Mouse (Mus musculus) forebrain, embryonic 13.5 days (tissue): ENCODE results near the gene Cntd1. TPM values are rescaled to one million over a fixed set of nuclear protein-coding genes. Genes with fewer than 3 reads are reported as not detected.
"Not testable (repeated sequence)": the region's sequence is repeated elsewhere in the genome, so short reads cannot be mapped to it uniquely, and the experiment has no call there.

Experiments used
- ATAC-seq: fragments of 200-750 bp; cut with Nextera tagmentation; 2 replicates; pipeline ENCODE4 v1.8.0; 2017
- H3K27ac ChIP-seq: fragments of 300-500 bp; sonication (generic); 2 replicates; pipeline ENCODE4 v1.5.1; 2015; ENCODE audit warnings: inconsistent platforms, mild to moderate bottlenecking, moderate library complexity
- H3K27me3 ChIP-seq: fragments of 300-500 bp; sonication (generic); 2 replicates; pipeline ENCODE4 v1.6.1; 2015; ENCODE audit warnings: mild to moderate bottlenecking, inconsistent platforms
- H3K36me3 ChIP-seq: fragments of 300-500 bp; sonication (generic); 2 replicates; pipeline ENCODE4 v1.6.1; 2015; ENCODE audit warnings: mild to moderate bottlenecking, inconsistent platforms; ENCODE audit not compliant: poor library complexity, severe bottlenecking
- H3K4me1 ChIP-seq: fragments of 300-500 bp; sonication (generic); 2 replicates; pipeline ENCODE4 v1.6.1; 2015; ENCODE audit warnings: inconsistent platforms
- H3K4me2 ChIP-seq: fragments of 300-500 bp; sonication (generic); 2 replicates; pipeline ENCODE4 v1.6.1; 2015; ENCODE audit warnings: inconsistent platforms, mild to moderate bottlenecking, moderate library complexity
- H3K4me3 ChIP-seq: fragments of 300-500 bp; sonication (generic); 2 replicates; pipeline ENCODE4 v1.5.1; 2015; ENCODE audit warnings: mild to moderate bottlenecking, inconsistent platforms
- H3K9ac ChIP-seq: fragments of 300-500 bp; sonication (generic); 2 replicates; pipeline ENCODE4 v1.6.1; 2015; ENCODE audit warnings: mild to moderate bottlenecking, inconsistent platforms
- H3K9me3 ChIP-seq: fragments of 300-500 bp; sonication (generic); replicated peaks from 2 replicates; pipeline ENCODE4 v1.6.1; 2016; ENCODE audit warnings: inconsistent platforms
- WGBS: fragments of 180-500 bp; shearing (Covaris S2); methylation state at CpG from one replicate; pipeline ENCODE4 v1.1.7; 2015; 5-methylcytosine and 5-hydroxymethylcytosine counted together
- polyA plus RNA-seq: library from polyadenylated mRNA; unstranded; fragments of >200 nt; fragmentation: Nextera tagmentation; extraction: Ambion mirVana; gene quantifications from 2 replicates; pipeline ENCODE4 v1.2.1, GENCODE M21; 2015

Gene Cntd1
- polyA plus RNA-seq, 1 experiment from 2014 or later, result 1.2 TPM

DNA sequence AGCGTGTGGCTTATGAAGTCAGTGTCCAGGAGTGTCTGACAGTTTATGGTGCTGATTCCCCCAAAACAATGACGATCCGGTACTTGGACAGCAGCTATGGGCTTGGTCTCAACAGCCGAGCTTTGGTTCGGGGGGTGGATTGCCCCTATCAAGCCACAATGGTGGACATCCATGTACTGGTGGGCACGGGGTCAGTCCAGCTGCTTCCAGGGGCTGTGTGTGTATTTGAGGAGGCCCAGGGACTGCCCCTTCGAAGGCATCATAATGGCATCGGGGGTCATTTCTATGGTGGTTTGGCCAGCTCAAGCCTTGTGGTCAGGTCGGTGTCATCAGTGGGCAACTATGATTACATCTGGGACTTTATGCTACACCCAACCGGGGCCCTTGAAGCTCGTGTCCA, 47.3 kb downstream of the Cntd1 start:
- Histone ChIP-seq H3K4me2 (no peak overlapping the region), H3K9ac (no peak overlapping the region), H3K9me3 (no peaks in the 10 kb centered on the region), H3K27me3 (no peaks in the 10 kb centered on the region), H3K27ac (no peak overlapping the region), H3K4me3 (no peak overlapping the region), H3K4me1 (no peaks in the 10 kb centered on the region), H3K36me3 (peaks cover 55% of the 10 kb centered on the region)
- no peak for ATAC-seq
- 86% methylated on average over 11 of the region's 11 CpGs for WGBS

DNA sequence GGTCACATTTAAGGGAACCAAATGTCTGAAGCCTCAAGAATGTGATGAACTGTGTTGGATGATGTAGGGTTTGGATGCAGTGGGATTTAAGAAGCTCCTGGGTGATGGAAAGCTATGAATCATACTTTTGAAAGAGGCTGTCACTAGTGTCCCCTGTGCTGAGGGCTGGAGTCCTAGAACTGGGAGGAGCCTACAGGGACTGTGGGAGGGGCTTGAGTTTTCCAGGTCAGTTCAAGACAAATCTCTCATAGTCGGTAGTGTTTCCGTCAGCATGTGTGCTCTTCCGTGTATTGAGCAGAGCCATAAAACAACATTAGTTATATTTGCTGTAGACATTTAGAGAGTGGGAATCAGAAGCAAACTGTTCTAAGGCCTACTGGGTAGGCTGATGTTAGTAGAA, 48.5 kb downstream of the Cntd1 start:
- Histone ChIP-seq H3K4me2 (no peak overlapping the region), H3K9me3 (no peaks in the 10 kb centered on the region), H3K9ac (no peak overlapping the region), H3K4me3 (no peak overlapping the region), H3K27me3 (no peaks in the 10 kb centered on the region), H3K36me3 (peaks cover 43% of the 10 kb centered on the region), H3K4me1 (no peaks in the 10 kb centered on the region), H3K27ac (no peak overlapping the region)
- no peak for ATAC-seq
- WGBS, result 64% methylated on average over 3 of the region's 3 CpGs

DNA sequence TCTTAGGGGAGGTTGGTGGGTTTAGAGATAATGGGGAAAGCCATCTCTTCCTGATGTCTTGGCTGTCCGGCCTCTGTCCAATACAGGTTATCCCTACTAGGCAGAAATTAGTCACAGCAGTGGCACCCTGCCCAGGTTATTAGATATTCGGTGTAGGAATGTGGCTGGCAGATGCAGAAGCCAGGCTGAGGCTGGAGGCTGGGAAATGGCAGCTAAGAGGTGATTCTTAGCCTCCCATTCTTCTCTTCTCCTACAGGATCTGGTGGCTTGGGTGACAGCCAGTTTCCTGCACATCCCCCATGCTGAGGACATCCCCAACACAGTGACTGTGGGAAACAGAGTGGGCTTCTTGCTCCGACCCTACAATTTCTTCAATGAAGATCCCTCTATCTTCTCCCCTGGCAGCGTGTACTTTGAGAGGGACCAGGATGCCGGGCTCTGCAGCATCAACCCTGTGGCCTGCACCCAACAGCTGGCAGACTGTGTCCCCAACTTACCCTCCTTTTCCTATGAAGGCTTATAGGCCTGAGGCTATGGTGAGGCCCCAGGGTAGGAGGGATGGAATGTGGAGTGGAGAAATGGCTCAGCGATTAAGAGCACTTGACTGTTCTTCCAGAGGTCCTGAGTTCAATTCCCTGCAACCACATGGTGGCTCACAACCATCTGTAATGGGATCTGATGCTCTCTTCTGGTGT, 50.3 kb downstream of the Cntd1 start:
- 87% methylated on average over 6 of the region's 6 CpGs for WGBS
- no peak overlapping the region for H3K4me2 ChIP-seq
- ATAC-seq, result no peak
- H3K4me3 ChIP-seq, result no peak overlapping the region
- peaks cover 26% of the 10 kb centered on the region for H3K36me3 ChIP-seq
- no peaks in the 10 kb centered on the region for H3K9me3 ChIP-seq
- no peaks in the 10 kb centered on the region for H3K27me3 ChIP-seq
- no peak overlapping the region for H3K27ac ChIP-seq
- H3K9ac ChIP-seq, result no peak overlapping the region; the same call in 1 of the 2 replicates
- no peaks in the 10 kb centered on the region for H3K4me1 ChIP-seq

DNA sequence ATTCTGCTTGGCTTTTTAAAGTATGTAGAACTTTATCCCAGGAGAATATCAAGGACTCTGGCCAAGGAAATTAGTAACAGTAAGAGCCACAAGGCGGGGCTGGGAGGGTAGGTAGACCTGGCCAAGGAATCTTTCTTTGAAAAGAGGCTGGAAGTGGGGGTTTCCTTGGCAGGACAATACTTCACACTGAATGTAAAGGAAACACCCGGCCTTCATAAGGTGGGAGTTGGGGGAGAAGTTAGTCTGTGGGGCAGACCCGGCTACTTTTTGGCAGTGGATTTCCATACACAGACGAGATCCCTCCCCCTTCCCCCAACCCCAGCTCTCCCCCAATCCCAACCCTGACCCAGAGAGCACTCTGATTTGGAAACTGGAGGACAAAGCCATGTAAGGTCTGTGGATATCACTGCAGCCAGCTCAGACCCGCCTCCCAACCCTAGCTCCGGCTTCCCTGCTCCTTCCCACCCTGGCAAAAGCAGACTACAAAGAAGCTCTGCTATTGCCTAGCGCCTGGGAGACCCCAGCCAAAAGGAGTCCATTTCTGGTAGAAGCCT, 51.6 kb downstream of the Cntd1 start, which contains the start of gene Aoc3:
Gene Aoc3 (plus strand): TSS at position 235 of the 554 bp plus-strand sequence.
- Histone ChIP-seq H3K4me2 (no peak within 1 kb of the TSS), H3K9me3 (no peaks in the 10 kb centered on the region), H3K36me3 (peaks cover 12% of the 10 kb centered on the region), H3K4me3 (no peak within 1 kb of the TSS), H3K4me1 (no peaks in the 10 kb centered on the region), H3K27me3 (no peaks in the 10 kb centered on the region), H3K27ac (no peak within 1 kb of the TSS), H3K9ac (no peak within 1 kb of the TSS)
- WGBS, result 81% methylated on average over 7 of the region's 7 CpGs
- no peak for ATAC-seq

DNA sequence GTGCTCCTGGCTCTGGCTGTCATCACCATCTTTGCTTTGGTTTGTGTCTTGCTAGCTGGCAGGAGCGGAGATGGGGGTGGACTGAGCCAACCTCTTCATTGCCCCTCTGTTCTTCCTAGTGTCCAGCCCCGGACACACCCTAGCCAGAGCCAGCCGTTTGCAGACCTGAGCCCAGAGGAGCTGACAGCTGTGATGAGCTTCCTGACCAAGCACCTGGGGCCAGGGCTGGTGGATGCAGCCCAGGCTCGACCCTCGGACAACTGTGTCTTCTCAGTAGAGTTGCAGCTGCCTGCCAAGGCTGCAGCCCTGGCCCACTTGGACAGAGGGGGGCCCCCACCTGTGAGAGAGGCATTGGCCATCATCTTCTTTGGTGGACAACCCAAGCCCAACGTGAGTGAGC, 52.1 kb downstream of the Cntd1 start:
- not testable (repeated sequence) for H3K4me1 ChIP-seq, ATAC-seq, H3K9ac ChIP-seq, H3K27me3 ChIP-seq, H3K4me3 ChIP-seq, H3K4me2 ChIP-seq, H3K9me3 ChIP-seq, H3K27ac ChIP-seq, H3K36me3 ChIP-seq
- WGBS, result 87% methylated on average over 6 of the region's 6 CpGs

DNA sequence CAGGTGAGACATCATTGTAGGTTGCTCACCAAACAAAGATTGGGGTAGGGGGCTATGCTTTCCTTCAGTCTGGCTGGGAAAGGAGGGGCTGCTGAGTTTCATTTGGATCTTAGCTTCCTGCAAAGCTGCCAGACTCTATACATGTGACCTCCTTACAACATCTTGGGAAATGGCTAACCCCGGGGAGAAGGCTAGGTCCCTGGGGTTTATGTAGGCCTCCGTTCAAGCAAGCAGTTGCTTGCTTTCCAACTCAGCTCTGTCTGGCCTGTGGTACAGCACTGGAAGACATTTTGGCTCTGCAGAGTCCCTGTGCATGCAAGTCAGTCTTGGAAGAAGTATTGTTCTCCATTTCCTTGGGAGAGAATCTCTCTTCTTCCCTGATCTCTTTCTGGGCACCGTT, 53.7 kb downstream of the Cntd1 start:
- Histone ChIP-seq H3K9ac (no peak overlapping the region), H3K27me3 (no peaks in the 10 kb centered on the region)
- WGBS, result 85% methylated on average over 3 of the region's 3 CpGs

DNA sequence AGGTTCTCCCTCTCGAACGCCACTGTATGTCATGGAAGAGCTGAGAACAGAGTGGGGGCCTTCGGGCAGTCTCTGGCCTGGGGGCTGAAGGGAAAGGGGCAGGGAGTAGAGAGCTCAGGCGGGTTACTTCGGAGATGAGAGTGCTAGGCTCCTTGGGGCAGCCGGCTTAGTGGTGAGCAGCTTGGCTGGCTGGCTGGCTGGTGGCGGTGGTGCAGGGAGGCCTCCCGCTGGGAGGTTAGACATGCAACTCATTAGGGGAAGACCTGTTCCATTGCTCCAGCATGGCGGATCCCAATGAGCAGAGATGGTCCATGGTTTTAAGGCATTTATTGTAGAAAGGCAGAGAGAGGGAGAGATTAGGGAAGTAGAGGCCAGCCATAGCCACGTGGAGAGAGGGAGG, 55.2 kb downstream of the Cntd1 start:
- no peaks in the 10 kb centered on the region for H3K27me3 ChIP-seq
- no peak overlapping the region for H3K4me2 ChIP-seq
- H3K4me3 ChIP-seq, result no peak overlapping the region
- H3K9me3 ChIP-seq, result no peaks in the 10 kb centered on the region
- no peak overlapping the region for H3K27ac ChIP-seq
- no peaks in the 10 kb centered on the region for H3K36me3 ChIP-seq
- ATAC-seq, result no peak
- H3K9ac ChIP-seq, result no peak overlapping the region
- H3K4me1 ChIP-seq, result peaks cover 15% of the 10 kb centered on the region
- 23% methylated on average over 10 of the region's 10 CpGs for WGBS

More for the DNA sequence above, 53.7 kb downstream of the Cntd1 start:
- H3K36me3 ChIP-seq, result no peaks in the 10 kb centered on the region
- no peak overlapping the region for H3K27ac ChIP-seq
- H3K4me1 ChIP-seq, result peaks cover 4% of the 10 kb centered on the region; the same call in 1 of the 2 replicates
- H3K4me3 ChIP-seq, result no peak overlapping the region
- no peak for ATAC-seq
- no peak overlapping the region for H3K4me2 ChIP-seq
- H3K9me3 ChIP-seq, result no peaks in the 10 kb centered on the region

DNA sequence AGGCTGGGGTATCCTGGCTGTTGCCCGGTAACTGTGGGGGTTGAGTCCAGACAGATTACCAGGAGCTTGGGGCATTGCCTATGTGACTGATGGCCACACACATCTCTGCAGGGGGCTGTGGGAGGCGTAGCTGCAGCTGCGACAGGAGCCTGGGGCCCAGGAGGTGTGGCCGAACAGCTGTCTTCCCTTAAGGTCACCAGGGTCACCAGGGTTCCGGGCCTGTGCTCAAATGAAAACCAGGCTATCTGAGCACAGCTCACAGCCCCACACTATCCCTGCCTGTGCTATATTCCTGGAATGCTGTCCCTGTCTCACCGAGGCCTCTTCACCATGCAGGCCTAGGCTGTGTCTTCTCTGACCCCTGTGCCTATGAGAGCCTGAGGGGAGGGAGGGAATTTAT, 55.7 kb downstream of the Cntd1 start:
- Histone ChIP-seq H3K4me2 (no peak overlapping the region), H3K4me3 (no peak overlapping the region), H3K36me3 (no peaks in the 10 kb centered on the region), H3K4me1 (peaks cover 15% of the 10 kb centered on the region), H3K27me3 (no peaks in the 10 kb centered on the region), H3K9me3 (no peaks in the 10 kb centered on the region), H3K9ac (no peak overlapping the region), H3K27ac (no peak overlapping the region)
- WGBS, result 15% methylated on average over 6 of the region's 6 CpGs
- no peak for ATAC-seq

DNA sequence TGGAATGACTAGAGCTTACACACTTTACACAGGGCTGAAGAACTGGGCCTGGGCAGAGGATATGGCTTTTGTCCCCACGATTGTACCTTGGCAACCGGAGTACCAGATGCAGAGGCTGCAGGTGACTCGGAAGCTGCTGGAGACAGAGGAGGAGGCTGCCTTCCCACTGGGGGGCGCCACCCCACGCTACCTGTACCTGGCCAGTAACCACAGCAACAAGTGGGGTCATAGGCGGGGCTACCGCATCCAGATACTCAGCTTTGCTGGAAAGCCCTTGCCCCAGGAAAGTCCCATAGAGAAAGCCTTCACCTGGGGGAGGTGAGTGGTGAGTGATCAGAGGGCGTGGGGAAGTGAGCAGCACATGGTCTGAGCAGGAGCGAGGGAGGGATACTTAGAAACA, 56.9 kb downstream of the Cntd1 start:
- H3K9ac ChIP-seq, result no peak overlapping the region
- ATAC-seq, result no peak
- H3K4me3 ChIP-seq, result no peak overlapping the region
- peaks cover 15% of the 10 kb centered on the region for H3K4me1 ChIP-seq
- H3K27ac ChIP-seq, result no peak overlapping the region
- H3K4me2 ChIP-seq, result no peak overlapping the region
- WGBS, result 80% methylated on average over 9 of the region's 9 CpGs
- H3K9me3 ChIP-seq, result no peaks in the 10 kb centered on the region
- H3K36me3 ChIP-seq, result no peaks in the 10 kb centered on the region
- H3K27me3 ChIP-seq, result no peaks in the 10 kb centered on the region

DNA sequence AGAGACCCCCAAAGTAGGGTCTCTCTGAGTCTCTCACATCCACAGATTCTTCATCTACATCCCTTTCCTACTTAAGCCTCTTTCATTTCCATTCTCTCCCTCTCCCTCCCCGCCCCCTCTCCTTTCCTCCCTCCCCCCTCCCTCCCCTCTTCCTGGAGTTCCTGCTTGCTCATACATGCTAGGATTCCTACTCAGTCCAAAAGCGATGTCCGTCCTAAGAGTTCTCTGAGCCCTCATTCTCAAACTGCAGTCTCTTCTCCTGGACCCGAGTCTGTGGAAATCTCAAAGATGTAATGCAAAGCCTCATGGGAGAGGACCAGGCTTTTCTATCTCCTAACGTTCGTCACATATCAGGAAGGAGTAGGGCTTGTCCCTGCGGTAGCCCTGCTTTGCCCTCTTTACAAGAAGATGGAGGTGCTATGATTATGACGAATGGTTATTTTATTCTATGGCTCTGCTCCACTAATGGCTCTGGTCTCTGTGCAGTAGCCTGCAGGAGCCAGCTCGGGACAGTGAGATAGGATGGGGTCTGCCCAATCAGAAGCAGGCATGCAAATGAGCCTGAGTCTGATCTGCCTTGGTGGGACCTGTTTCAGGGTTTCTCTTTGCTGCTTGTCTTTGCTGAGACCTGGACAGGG, 59.4 kb downstream of the Cntd1 start:
- under 1% methylated on average over 9 of the region's 9 CpGs for WGBS
- Histone ChIP-seq H3K27me3 (no peaks in the 10 kb centered on the region), H3K36me3 (no peaks in the 10 kb centered on the region), H3K4me1 (peaks cover 15% of the 10 kb centered on the region), H3K4me3 (peak overlapping the region; percentile 33), H3K9ac (peak overlapping the region; percentile 52), H3K27ac (peak overlapping the region; percentile 31), H3K9me3 (no peaks in the 10 kb centered on the region), H3K4me2 (peak overlapping the region; percentile 61)
- ATAC-seq, result peak; percentile 78
